Mouse (Mus musculus) liver, postnatal 0 days (tissue): Measurements from ENCODE around the gene Slc7a10.

Experiments used
- CTCF ChIP-seq: sonication (generic); IDR thresholded peaks from 2 replicates; pipeline ENCODE4 v1.5.1; 2016; ENCODE audit warnings: antibody characterized with exemption, low read depth
- EP300 ChIP-seq: IDR thresholded peaks from 2 replicates; pipeline ENCODE4 v1.6.1; 2016; ENCODE audit warnings: antibody characterized with exemption, low read depth, mild to moderate bottlenecking

- TF ChIP-seq CTCF (no peak), EP300 (no peak)
Measured at GRCm38 (mm10) chr7:35162443-35162842, 23.7 kb upstream of the Slc7a10 start.
